Mouse (Mus musculus) myocyte (in vitro differentiated cells): ENCODE results near the gene Arid1b. TPM values are rescaled to one million over a fixed set of nuclear protein-coding genes. Genes with fewer than 3 reads are reported as not detected.

Experiments used
- H3K27me3 ChIP-seq: one replicate; pipeline ENCODE4 v1.6.1; 2011; ENCODE audit not compliant: control insufficient read depth, insufficient read depth, insufficient read length
- H3K36me3 ChIP-seq: one replicate; pipeline ENCODE4 v1.6.1; 2011; ENCODE audit not compliant: control insufficient read depth, insufficient read depth
- H3K4me2 ChIP-seq: one replicate; pipeline ENCODE4 v1.6.1; 2011; ENCODE audit warnings: low read depth, control low read depth
- H3K4me3 ChIP-seq: one replicate; pipeline ENCODE4 v1.5.1; 2011; ENCODE audit warnings: mild to moderate bottlenecking, control low read depth, moderate library complexity
- H3K79me2 ChIP-seq: one replicate; pipeline ENCODE4 v1.6.1; 2011; ENCODE audit not compliant: control insufficient read depth, insufficient read depth
- H3ac ChIP-seq: one replicate; pipeline ENCODE4 v1.6.1; 2011; ENCODE audit not compliant: control insufficient read depth, insufficient read length
- CEBPB ChIP-seq: IDR thresholded peaks from 2 replicates; pipeline ENCODE4 v1.6.1; 2011; ENCODE audit warnings: mild to moderate bottlenecking, moderate library complexity; ENCODE audit not compliant: poor library complexity, insufficient read depth, severe bottlenecking
- E2F4 ChIP-seq: IDR thresholded peaks from one replicate; pipeline ENCODE4 v1.6.1; 2011; ENCODE audit warnings: mild to moderate bottlenecking, control low read depth, moderate library complexity; ENCODE audit not compliant: insufficient read depth
- MAX ChIP-seq: IDR thresholded peaks from one replicate; pipeline ENCODE4 v1.6.1; 2011; ENCODE audit warnings: low read depth, mild to moderate bottlenecking, control low read depth
- MYOD1 ChIP-seq, 3 experiments: IDR thresholded peaks; one replicate each; pipeline ENCODE4 v1.6.1; 2011; ENCODE audit warnings: control low read depth in 2 of 3, low read depth in 2 of 3, mild to moderate bottlenecking in 2 of 3, moderate library complexity in 1 of 3; ENCODE audit not compliant: insufficient read length in 2 of 3, control insufficient read depth in 1 of 3
- MYOG ChIP-seq, 3 experiments: IDR thresholded peaks; one replicate each; pipeline ENCODE4 v1.6.1; 2011; ENCODE audit warnings: control low read depth in 2 of 3, low read depth in 2 of 3, mild to moderate bottlenecking in 2 of 3; ENCODE audit not compliant: insufficient read length in 2 of 3, control insufficient read depth in 1 of 3, insufficient read depth in 1 of 3
- POLR2A ChIP-seq: IDR thresholded peaks from one replicate; pipeline ENCODE4 v1.6.1; 2011; ENCODE audit warnings: low read depth, mild to moderate bottlenecking, control low read depth, moderate library complexity; ENCODE audit not compliant: insufficient read length
- POLR2AphosphoS2 ChIP-seq: IDR thresholded peaks from one replicate; pipeline ENCODE4 v1.6.1; 2011; ENCODE audit warnings: low read depth, control low read depth; ENCODE audit not compliant: insufficient read length
- REST ChIP-seq: IDR thresholded peaks from one replicate; pipeline ENCODE4 v1.6.1; 2011; ENCODE audit warnings: mild to moderate bottlenecking, control low read depth, moderate library complexity; ENCODE audit not compliant: insufficient read depth, insufficient read length
- SRF ChIP-seq: IDR thresholded peaks from one replicate; pipeline ENCODE4 v1.6.1; 2011; ENCODE audit warnings: low read depth; ENCODE audit not compliant: control insufficient read depth, insufficient read length
- TCF12 ChIP-seq: IDR thresholded peaks from one replicate; pipeline ENCODE4 v1.6.1; 2011; ENCODE audit warnings: mild to moderate bottlenecking, control low read depth; ENCODE audit not compliant: poor library complexity, insufficient read depth, severe bottlenecking
- TCF3 ChIP-seq: IDR thresholded peaks from one replicate; pipeline ENCODE4 v1.6.1; 2011; ENCODE audit warnings: low read depth, control low read depth; ENCODE audit not compliant: insufficient read length
- USF1 ChIP-seq: IDR thresholded peaks from one replicate; pipeline ENCODE4 v1.6.1; 2011; ENCODE audit warnings: low read depth, mild to moderate bottlenecking, control low read depth, moderate library complexity
- polyA plus RNA-seq: library from polyadenylated mRNA; unstranded; fragments of >200 nt; fragmentation: generic; extraction: Trizol; gene quantifications from one replicate; pipeline ENCODE4 v1.2.1, GENCODE M21; 2012; ENCODE audit warnings: missing spikeins

The Arid1b gene
- polyA plus RNA-seq, 1 experiment, result 10.9 TPM

DNA sequence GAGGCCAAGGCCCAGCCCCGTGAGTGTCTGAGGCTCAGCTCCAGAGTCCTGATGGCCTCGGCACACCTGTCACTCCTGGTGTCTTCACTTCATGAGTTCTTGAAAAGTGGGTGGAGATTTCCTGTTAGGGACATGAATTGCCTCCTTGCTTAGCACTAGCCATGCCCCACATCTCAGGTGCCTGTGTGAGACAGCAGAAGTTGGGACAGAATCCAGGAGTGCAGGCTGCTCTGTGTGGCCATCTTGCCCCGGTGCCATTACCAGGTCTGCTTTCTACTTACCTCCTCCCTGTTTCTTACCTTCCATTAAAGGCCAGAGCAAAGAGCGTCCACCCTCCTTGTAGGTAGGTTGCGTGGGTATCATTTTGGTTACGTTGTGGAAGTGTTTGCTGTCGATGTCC lies 253.1 kb downstream of the Arid1b start:
- no peak overlapping the region for H3ac ChIP-seq
- H3K79me2 ChIP-seq, result no peaks in the 10 kb centered on the region
- no peak for TF ChIP-seq CEBPB
- TF ChIP-seq MYOD1 (IDR thresholded peaks at IDR 0.05; ENCODE audit: control insufficient read depth in 1 of 3, insufficient read length in 2 of 3, low read depth in 2 of 3), result no peak
- TF ChIP-seq USF1, result no peak
- no peak for TF ChIP-seq MAX
- no peak for TF ChIP-seq POLR2AphosphoS2
- no peak for TF ChIP-seq SRF
- TF ChIP-seq TCF12, result no peak
- no peak for TF ChIP-seq POLR2A
- no peak for TF ChIP-seq E2F4
- TF ChIP-seq REST, result no peak
- no peak for TF ChIP-seq MYOG (IDR thresholded peaks at IDR 0.05; ENCODE audit: control insufficient read depth in 1 of 3, insufficient read depth in 1 of 3, insufficient read length in 2 of 3, low read depth in 2 of 3)
- TF ChIP-seq TCF3, result no peak
- no peak overlapping the region for H3K4me2 ChIP-seq
- no peaks in the 10 kb centered on the region for H3K27me3 ChIP-seq
- H3K36me3 ChIP-seq, result no peaks in the 10 kb centered on the region
- no peak overlapping the region for H3K4me3 ChIP-seq

DNA sequence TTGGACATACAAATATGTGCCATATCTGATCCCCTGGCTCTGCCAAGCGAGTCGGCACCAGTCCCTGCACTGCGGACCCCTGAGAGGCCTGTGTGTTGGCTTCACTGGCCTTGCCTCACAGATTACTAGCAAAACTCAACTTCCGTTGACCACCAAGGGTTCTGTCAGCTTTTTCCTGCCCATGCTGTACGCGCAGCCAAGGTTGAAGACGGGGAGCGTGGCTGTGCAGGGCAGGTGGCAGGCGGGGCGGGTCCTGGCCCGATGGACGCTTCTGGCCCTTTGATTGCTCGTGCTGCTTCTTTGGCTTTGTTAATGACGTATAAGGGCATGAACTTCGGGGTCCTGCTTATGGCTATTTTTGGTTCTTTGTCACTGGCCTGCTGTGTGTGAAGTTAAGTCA lies 253.6 kb downstream of the Arid1b start:
- Histone ChIP-seq H3ac (no peak overlapping the region), H3K27me3 (no peaks in the 10 kb centered on the region), H3K79me2 (no peaks in the 10 kb centered on the region), H3K4me3 (no peak overlapping the region), H3K4me2 (no peak overlapping the region), H3K36me3 (no peaks in the 10 kb centered on the region)
- TF ChIP-seq MAX, result no peak
- no peak for TF ChIP-seq TCF12
- TF ChIP-seq POLR2A, result no peak
- no peak for TF ChIP-seq REST
- no peak for TF ChIP-seq E2F4
- TF ChIP-seq SRF, result no peak
- no peak for TF ChIP-seq POLR2AphosphoS2
- TF ChIP-seq MYOD1 (IDR thresholded peaks at IDR 0.05; ENCODE audit: control insufficient read depth in 1 of 3, insufficient read length in 2 of 3, low read depth in 2 of 3), result no peak
- no peak for TF ChIP-seq MYOG (IDR thresholded peaks at IDR 0.05; ENCODE audit: control insufficient read depth in 1 of 3, insufficient read depth in 1 of 3, insufficient read length in 2 of 3, low read depth in 2 of 3)
- TF ChIP-seq USF1, result no peak
- TF ChIP-seq TCF3, result no peak
- TF ChIP-seq CEBPB, result no peak

DNA sequence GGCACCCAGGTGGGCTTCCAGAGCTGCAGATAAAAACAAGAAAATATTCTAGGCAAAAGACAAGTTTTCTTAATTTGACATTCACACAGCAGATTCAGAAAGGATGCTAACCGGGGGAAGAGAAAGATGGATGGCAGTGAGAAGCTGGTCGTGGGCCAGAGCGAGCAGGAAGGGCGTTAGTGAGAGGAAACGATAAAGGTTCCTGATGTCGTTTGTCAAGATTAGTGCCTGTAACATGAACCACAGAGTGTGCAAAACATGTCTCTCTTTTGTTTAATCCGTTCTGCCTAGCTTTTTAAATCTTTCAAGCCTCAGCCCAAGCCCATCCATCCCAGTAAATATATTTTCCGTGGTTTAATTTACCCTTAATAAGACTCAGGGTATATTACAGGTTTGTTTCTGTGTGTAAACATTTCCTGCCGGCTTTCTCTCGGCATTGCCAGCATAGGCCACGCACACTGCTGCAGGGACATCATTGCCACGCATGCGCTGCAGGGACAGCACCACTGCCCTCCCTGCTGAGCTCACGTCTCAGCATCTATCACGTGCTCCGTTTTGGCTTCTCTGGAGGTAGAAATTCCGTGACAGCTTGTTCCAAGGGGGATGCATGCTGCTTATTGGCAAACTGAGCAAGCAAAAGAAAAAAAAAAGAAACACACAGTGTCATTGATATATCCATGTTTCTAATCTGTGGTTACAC lies 255.0 kb downstream of the Arid1b start:
- H3K4me2 ChIP-seq, result no peak overlapping the region
- no peak overlapping the region for H3ac ChIP-seq
- H3K27me3 ChIP-seq, result no peaks in the 10 kb centered on the region
- no peak for TF ChIP-seq TCF3
- no peak for TF ChIP-seq E2F4
- no peak for TF ChIP-seq MYOD1 (IDR thresholded peaks at IDR 0.05; ENCODE audit: control insufficient read depth in 1 of 3, insufficient read length in 2 of 3, low read depth in 2 of 3)
- no peak for TF ChIP-seq CEBPB
- no peak for TF ChIP-seq TCF12
- no peak for TF ChIP-seq SRF
- no peak for TF ChIP-seq POLR2A
- TF ChIP-seq USF1, result no peak
- no peak for TF ChIP-seq MAX
- no peak for TF ChIP-seq POLR2AphosphoS2
- TF ChIP-seq MYOG (IDR thresholded peaks at IDR 0.05; ENCODE audit: control insufficient read depth in 1 of 3, insufficient read depth in 1 of 3, insufficient read length in 2 of 3, low read depth in 2 of 3), result no peak
- TF ChIP-seq REST, result no peak
- no peak overlapping the region for H3K4me3 ChIP-seq
- H3K79me2 ChIP-seq, result no peaks in the 10 kb centered on the region
- H3K36me3 ChIP-seq, result no peaks in the 10 kb centered on the region

GRCm38 (mm10) chr17:5249681-5250180 lies 255.6 kb downstream of the Arid1b start:
- Histone ChIP-seq H3K27me3 (no peaks in the 10 kb centered on the region), H3K79me2 (no peaks in the 10 kb centered on the region), H3K36me3 (no peaks in the 10 kb centered on the region), H3K4me2 (no peak overlapping the region), H3ac (no peak overlapping the region), H3K4me3 (no peak overlapping the region)
- TF ChIP-seq USF1, result no peak
- TF ChIP-seq MAX, result no peak
- no peak for TF ChIP-seq MYOG (IDR thresholded peaks at IDR 0.05; ENCODE audit: control insufficient read depth in 1 of 3, insufficient read depth in 1 of 3, insufficient read length in 2 of 3, low read depth in 2 of 3)
- no peak for TF ChIP-seq SRF
- no peak for TF ChIP-seq TCF3
- TF ChIP-seq POLR2AphosphoS2, result no peak
- no peak for TF ChIP-seq TCF12
- no peak for TF ChIP-seq POLR2A
- no peak for TF ChIP-seq CEBPB
